Mouse (Mus musculus): ENCODE results near the gene Myf5. TPM values are rescaled to one million over a fixed set of nuclear protein-coding genes. Genes with fewer than 3 reads are reported as not detected.

Gene Myf5
- polyA plus RNA-seq (2015; fragmentation: Illumina TruSeq; extraction: RNeasy Lipid Tissue Mini Kit (QIAGEN cat#74804); ENCODE audit: insufficient read depth, low replicate concordance), result not detected

DNA sequence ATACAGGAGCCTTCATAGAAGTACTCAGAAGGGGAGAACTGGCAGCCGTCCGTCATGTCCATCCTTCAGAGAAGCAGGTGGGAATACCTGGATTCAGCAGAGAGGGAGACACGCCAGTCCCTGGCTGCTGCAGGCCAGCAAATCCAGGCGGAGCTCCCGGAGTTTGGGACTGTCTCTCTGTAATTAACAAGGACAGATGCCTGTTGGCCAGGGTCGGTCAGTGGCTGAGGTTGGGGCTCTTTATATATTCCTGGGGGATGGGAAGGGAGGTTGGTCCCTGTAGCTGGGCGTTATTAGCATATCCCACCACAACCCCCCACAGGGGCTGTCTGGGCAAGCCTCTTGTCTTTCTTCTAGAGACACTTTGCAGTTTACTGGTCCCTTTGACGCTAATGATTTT lies at the start of gene Myf5:
Gene Myf5 (minus strand): TSS at position 265 of the 400 bp plus-strand sequence.

DNA sequence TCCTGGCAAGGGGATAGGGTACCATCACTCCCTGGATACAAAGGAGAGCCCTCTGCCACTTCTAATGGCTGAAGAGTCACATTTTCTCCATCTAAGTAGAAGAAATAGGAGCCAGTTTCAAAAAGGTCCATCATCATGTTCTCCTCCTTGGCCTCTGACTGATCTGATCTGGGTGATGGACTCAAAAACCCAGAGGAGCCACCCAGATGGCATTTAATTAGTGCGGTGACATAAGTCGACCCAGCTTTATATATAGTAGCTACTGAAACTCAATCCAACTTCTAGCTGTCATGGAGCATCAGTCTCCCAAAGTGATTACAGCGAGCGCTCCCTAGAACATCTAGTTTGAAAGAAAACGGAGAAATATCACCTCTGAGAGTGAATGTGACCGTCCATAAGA lies 8.6 kb upstream of the Myf5 start, which contains the start of gene Myf6:
Gene Myf6 (minus strand): TSS at position 170 of the 400 bp plus-strand sequence.

Other genes starting within 250 kb of the Myf5 start
- gene Lin7a, start 214.4 kb downstream of the Myf5 start, polyA plus RNA-seq (2015; fragmentation: Illumina TruSeq; extraction: RNeasy Lipid Tissue Mini Kit (QIAGEN cat#74804); ENCODE audit: insufficient read depth, low replicate concordance), result not detected
- not detected for gene Myf6, start 8.6 kb upstream of the Myf5 start, polyA plus RNA-seq (2015; fragmentation: Illumina TruSeq; extraction: RNeasy Lipid Tissue Mini Kit (QIAGEN cat#74804); ENCODE audit: insufficient read depth, low replicate concordance)
- gene Ptprq, start 233.9 kb upstream of the Myf5 start, polyA plus RNA-seq (2015; fragmentation: Illumina TruSeq; extraction: RNeasy Lipid Tissue Mini Kit (QIAGEN cat#74804); ENCODE audit: insufficient read depth, low replicate concordance), result not detected

All from spleen, adult 10 weeks (tissue).